Comparison of ENCODE assay signal across 8 mouse cellular contexts in the genomic region with DNA sequence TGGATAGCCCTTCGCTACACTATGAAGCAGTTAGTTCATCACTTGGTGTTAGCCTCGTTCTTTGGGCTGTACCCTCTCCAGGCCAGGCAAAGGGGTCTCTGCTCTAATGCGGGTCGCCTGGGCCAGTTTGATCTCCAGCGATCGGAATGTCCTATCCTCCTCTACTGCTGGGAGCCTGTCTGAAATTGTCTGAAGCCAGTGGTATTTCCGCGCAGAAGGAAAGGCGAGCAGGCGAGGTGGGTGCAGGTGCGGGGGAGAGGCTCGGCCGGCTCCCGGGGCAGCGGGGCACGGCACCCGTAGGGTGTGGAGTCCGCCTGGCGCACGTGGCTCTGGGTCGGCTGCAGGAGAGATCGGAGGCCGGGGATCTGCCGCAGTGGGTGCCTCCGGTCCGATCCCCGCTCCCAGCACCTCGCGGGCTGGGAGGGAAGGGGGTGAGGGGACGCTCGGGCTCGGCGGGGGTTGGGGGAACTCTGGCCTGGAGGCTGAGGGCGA.
DNase-seq lines count a peak whose midpoint lies in the region; ATAC-seq and TF ChIP-seq lines count a peak whose summit lies in the region.

No protein-coding gene starts in this region.

- WGBS in lung, embryonic 14.5 days = under 1% methylated on average over 28 of the region's 34 CpGs
- WGBS in hindbrain, embryonic 11.5 days = under 1% methylated on average over 34 of the region's 34 CpGs

- H3K36me3 ChIP-seq in lung, embryonic 14.5 days (ENCODE audit: insufficient read depth) = no peaks in the 10 kb centered on the region
- no peaks in the 10 kb centered on the region for H3K36me3 ChIP-seq in hindbrain, embryonic 11.5 days (ENCODE audit: control insufficient read depth, insufficient read depth, low read length)

- ATAC-seq in lung, embryonic 14.5 days (ENCODE audit: insufficient read depth) = peak; percentile 53
- ATAC-seq in hindbrain, embryonic 11.5 days (ENCODE audit: low FRiP score) = peak; percentile 65

- no peak for TF ChIP-seq CTCF in lung, embryonic 14.5 days (IDR thresholded peaks at IDR 0.05; ENCODE audit: low read depth)

- peaks cover 64% of the 10 kb centered on the region for H3K27me3 ChIP-seq in lung, embryonic 14.5 days (ENCODE audit: insufficient read depth, low read length)
- H3K27me3 ChIP-seq in hindbrain, embryonic 11.5 days (ENCODE audit: control insufficient read depth, insufficient read depth, low read length) = peaks cover 44% of the 10 kb centered on the region

- H3K27ac ChIP-seq in lung, embryonic 14.5 days (ENCODE audit: low read depth) = no peak overlapping the region
- H3K27ac ChIP-seq in hindbrain, embryonic 11.5 days (ENCODE audit: low read depth, low read length) = peak overlapping the region; percentile 60; the same call in 1 of the 2 replicates

- H3K4me1 ChIP-seq in lung, embryonic 14.5 days (ENCODE audit: insufficient read depth) = no peaks in the 10 kb centered on the region
- no peaks in the 10 kb centered on the region; the same call in 1 of the 2 replicates for H3K4me1 ChIP-seq in hindbrain, embryonic 11.5 days (replicated peaks; ENCODE audit: control insufficient read depth, insufficient read depth, low read length)

- peak overlapping the region; percentile 89 for H3K4me2 ChIP-seq in lung, embryonic 14.5 days
- peak overlapping the region; percentile 96 for H3K4me2 ChIP-seq in hindbrain, embryonic 11.5 days (replicated peaks; ENCODE audit: low read depth, low read length)

- peak overlapping the region; percentile 42 for H3K9ac ChIP-seq in lung, embryonic 14.5 days
- peak overlapping the region; percentile 58 for H3K9ac ChIP-seq in hindbrain, embryonic 11.5 days (ENCODE audit: low read depth, low read length)

- peak; percentile 24 for DNase-seq in lung, embryonic 14.5 days
- no peak for DNase-seq in lung, postnatal 36 days
- peak; percentile 56 for DNase-seq in embryo, embryonic 11 days
- no peak for DNase-seq in hindbrain, embryonic 11.5 days (ENCODE audit: low spot score)
- DNase-seq in lung, postnatal 4 days = peak; percentile 5 to 29
- no peak for DNase-seq in urinary bladder, postnatal 36 days (ENCODE audit: low spot score in 2 of 2)
- DNase-seq in thymus, postnatal 25 days = no peak
- no peak for DNase-seq in urinary bladder, adult 2 months (ENCODE audit: low spot score)

- H3K9me3 ChIP-seq in lung, embryonic 14.5 days (ENCODE audit: low read depth, low read length) = no peaks in the 10 kb centered on the region
- H3K9me3 ChIP-seq in hindbrain, embryonic 11.5 days (ENCODE audit: control insufficient read depth, low read length) = no peaks in the 10 kb centered on the region

- peak overlapping the region; percentile 44 for H3K4me3 ChIP-seq in lung, embryonic 14.5 days (ENCODE audit: low read depth, low read length)
- H3K4me3 ChIP-seq in hindbrain, embryonic 11.5 days (ENCODE audit: low read depth, low read length) = peak overlapping the region; percentile 42

Comparison
In these comparisons a context has a peak if more than half of its experiments do, and no peak if none do; other contexts are left out.
1. DNase-seq: peak in lung, embryonic 14.5 days (single experiment), embryo, embryonic 11 days (single experiment) and lung, postnatal 4 days (2 of 2); none in lung, postnatal 36 days (single experiment), hindbrain, embryonic 11.5 days (single experiment), urinary bladder, postnatal 36 days (0 of 2), thymus, postnatal 25 days (single experiment) and urinary bladder, adult 2 months (single experiment).